Mouse (Mus musculus): ENCODE measurements around the gene Kcp. TPM values are rescaled to one million over a fixed set of nuclear protein-coding genes. Genes with fewer than 3 reads are reported as not detected.

Kcp gene
- polyA plus RNA-seq, 1 experiment from 2014 or later = 11.5 TPM

- Histone ChIP-seq H3K9ac (ENCODE audit: low read length) (peak overlapping the region; percentile 56), H3K27me3 (ENCODE audit: control insufficient read depth, insufficient read depth, low read depth, low read length) (peaks cover 21% of the 10 kb centered on the region), H3K4me1 (replicated peaks; ENCODE audit: control insufficient read depth, insufficient read depth, low read length) (peaks cover 23% of the 10 kb centered on the region), H3K4me2 (ENCODE audit: low read depth, low read length) (peak overlapping the region; percentile 94), H3K27ac (ENCODE audit: low read length) (peak overlapping the region; percentile 62), H3K36me3 (ENCODE audit: control insufficient read depth, insufficient read depth, low read length) (no peaks in the 10 kb centered on the region), H3K4me3 (ENCODE audit: low read length) (peak overlapping the region; percentile 65), H3K9me3 (ENCODE audit: control insufficient read depth, low read length) (no peaks in the 10 kb centered on the region)
- peak; percentile 74 for ATAC-seq (ENCODE audit: low read depth)
- 4% methylated on average over 13 of the region's 13 CpGs for WGBS
Observed at GRCm38 (mm10) chr6:29434911-29435691, 72.7 kb downstream of the Kcp start.

GRCm38 (mm10) chr6:29433804-29434795 is 73.7 kb downstream of the Kcp start:
- Histone ChIP-seq H3K36me3 (ENCODE audit: control insufficient read depth, insufficient read depth, low read length) (no peaks in the 10 kb centered on the region), H3K9ac (ENCODE audit: low read length) (peak overlapping the region; percentile 74), H3K4me2 (ENCODE audit: low read depth, low read length) (peak overlapping the region; percentile 94), H3K9me3 (ENCODE audit: control insufficient read depth, low read length) (no peaks in the 10 kb centered on the region), H3K4me1 (replicated peaks; ENCODE audit: control insufficient read depth, insufficient read depth, low read length) (peaks cover 23% of the 10 kb centered on the region), H3K27ac (ENCODE audit: low read length) (peak overlapping the region; percentile 45; the same call in 1 of the 2 replicates), H3K27me3 (ENCODE audit: control insufficient read depth, insufficient read depth, low read depth, low read length) (peaks cover 21% of the 10 kb centered on the region), H3K4me3 (ENCODE audit: low read length) (peak overlapping the region; percentile 65)
- WGBS = 7% methylated on average over 27 of the region's 27 CpGs
- no peak for ATAC-seq (ENCODE audit: low read depth)

GRCm38 (mm10) chr6:29433038-29433803 is 74.5 kb downstream of the Kcp start, which contains the start of gene Flnc:
Gene Flnc, plus strand, starts transcription at chr6:29433256.
- peak within 1 kb of the TSS; percentile 45; the same call in 1 of the 2 replicates for H3K27ac ChIP-seq (ENCODE audit: low read length)

GRCm38 (mm10) chr6:29432676-29433037 is 75.1 kb downstream of the Kcp start:
- Histone ChIP-seq H3K4me1 (replicated peaks; ENCODE audit: control insufficient read depth, insufficient read depth, low read length) (peaks cover 23% of the 10 kb centered on the region), H3K4me2 (ENCODE audit: low read depth, low read length) (peak overlapping the region; percentile 94), H3K27me3 (ENCODE audit: control insufficient read depth, insufficient read depth, low read depth, low read length) (peaks cover 21% of the 10 kb centered on the region), H3K9ac (ENCODE audit: low read length) (peak overlapping the region; percentile 74), H3K9me3 (ENCODE audit: control insufficient read depth, low read length) (no peaks in the 10 kb centered on the region), H3K27ac (ENCODE audit: low read length) (no peak overlapping the region), H3K4me3 (ENCODE audit: low read length) (peak overlapping the region; percentile 65), H3K36me3 (ENCODE audit: control insufficient read depth, insufficient read depth, low read length) (no peaks in the 10 kb centered on the region)
- no peak for ATAC-seq (ENCODE audit: low read depth)

More at GRCm38 (mm10) chr6:29433038-29433803, 74.5 kb downstream of the Kcp start, which contains the start of gene Flnc:
- Histone ChIP-seq H3K4me2 (ENCODE audit: low read depth, low read length) (peak within 1 kb of the TSS; percentile 94), H3K4me3 (ENCODE audit: low read length) (peak within 1 kb of the TSS; percentile 65), H3K36me3 (ENCODE audit: control insufficient read depth, insufficient read depth, low read length) (no peaks in the 10 kb centered on the region), H3K9ac (ENCODE audit: low read length) (peak within 1 kb of the TSS; percentile 74), H3K9me3 (ENCODE audit: control insufficient read depth, low read length) (no peaks in the 10 kb centered on the region), H3K27me3 (ENCODE audit: control insufficient read depth, insufficient read depth, low read depth, low read length) (peaks cover 21% of the 10 kb centered on the region), H3K4me1 (replicated peaks; ENCODE audit: control insufficient read depth, insufficient read depth, low read length) (peaks cover 23% of the 10 kb centered on the region)
- ATAC-seq (ENCODE audit: low read depth) = peak; percentile 28
- under 1% methylated on average over 46 of the region's 77 CpGs for WGBS

- H3K36me3 ChIP-seq (ENCODE audit: control insufficient read depth, insufficient read depth, low read length) = no peaks in the 10 kb centered on the region
- 21% methylated on average over 3 of the region's 3 CpGs for WGBS
- no peak overlapping the region for H3K4me2 ChIP-seq (ENCODE audit: low read depth, low read length)
- peaks cover 21% of the 10 kb centered on the region for H3K27me3 ChIP-seq (ENCODE audit: control insufficient read depth, insufficient read depth, low read depth, low read length)
- no peak overlapping the region for H3K27ac ChIP-seq (ENCODE audit: low read length)
- H3K4me1 ChIP-seq (replicated peaks; ENCODE audit: control insufficient read depth, insufficient read depth, low read length) = peaks cover 23% of the 10 kb centered on the region
- H3K9me3 ChIP-seq (ENCODE audit: control insufficient read depth, low read length) = no peaks in the 10 kb centered on the region
- no peak overlapping the region for H3K9ac ChIP-seq (ENCODE audit: low read length)
- H3K4me3 ChIP-seq (ENCODE audit: low read length) = no peak overlapping the region
- no peak for ATAC-seq (ENCODE audit: low read depth)
Observed at GRCm38 (mm10) chr6:29432156-29432555, 75.6 kb downstream of the Kcp start.

GRCm38 (mm10) chr6:29431473-29431872 is 76.3 kb downstream of the Kcp start:
- Histone ChIP-seq H3K27ac (ENCODE audit: low read length) (no peak overlapping the region), H3K4me2 (ENCODE audit: low read depth, low read length) (no peak overlapping the region), H3K4me1 (replicated peaks; ENCODE audit: control insufficient read depth, insufficient read depth, low read length) (peaks cover 21% of the 10 kb centered on the region), H3K9me3 (ENCODE audit: control insufficient read depth, low read length) (no peaks in the 10 kb centered on the region), H3K9ac (ENCODE audit: low read length) (no peak overlapping the region), H3K27me3 (ENCODE audit: control insufficient read depth, insufficient read depth, low read depth, low read length) (peaks cover 21% of the 10 kb centered on the region), H3K36me3 (ENCODE audit: control insufficient read depth, insufficient read depth, low read length) (no peaks in the 10 kb centered on the region), H3K4me3 (ENCODE audit: low read length) (no peak overlapping the region)
- 29% methylated on average over 5 of the region's 5 CpGs for WGBS
- no peak for ATAC-seq (ENCODE audit: low read depth)

- no peak for ATAC-seq (ENCODE audit: low read depth)
- Histone ChIP-seq H3K36me3 (ENCODE audit: control insufficient read depth, insufficient read depth, low read length) (no peaks in the 10 kb centered on the region), H3K9ac (ENCODE audit: low read length) (no peak overlapping the region), H3K4me3 (ENCODE audit: low read length) (no peak overlapping the region), H3K4me2 (ENCODE audit: low read depth, low read length) (no peak overlapping the region), H3K9me3 (ENCODE audit: control insufficient read depth, low read length) (no peaks in the 10 kb centered on the region), H3K27me3 (ENCODE audit: control insufficient read depth, insufficient read depth, low read depth, low read length) (peaks cover 21% of the 10 kb centered on the region), H3K27ac (ENCODE audit: low read length) (no peak overlapping the region), H3K4me1 (replicated peaks; ENCODE audit: control insufficient read depth, insufficient read depth, low read length) (peaks cover 15% of the 10 kb centered on the region)
- 55% methylated on average over 15 of the region's 15 CpGs for WGBS
Observed at GRCm38 (mm10) chr6:29430681-29431420, 76.9 kb downstream of the Kcp start.

- Histone ChIP-seq H3K9me3 (ENCODE audit: control insufficient read depth, low read length) (no peaks in the 10 kb centered on the region), H3K4me1 (replicated peaks; ENCODE audit: control insufficient read depth, insufficient read depth, low read length) (peaks cover 9% of the 10 kb centered on the region), H3K36me3 (ENCODE audit: control insufficient read depth, insufficient read depth, low read length) (no peaks in the 10 kb centered on the region), H3K4me3 (ENCODE audit: low read length) (no peak overlapping the region), H3K27me3 (ENCODE audit: control insufficient read depth, insufficient read depth, low read depth, low read length) (peaks cover 9% of the 10 kb centered on the region), H3K27ac (ENCODE audit: low read length) (no peak overlapping the region), H3K4me2 (ENCODE audit: low read depth, low read length) (no peak overlapping the region), H3K9ac (ENCODE audit: low read length) (no peak overlapping the region)
- 58% methylated on average over 4 of the region's 4 CpGs for WGBS
- ATAC-seq (ENCODE audit: low read depth) = no peak
Observed at GRCm38 (mm10) chr6:29428171-29428570, 79.6 kb downstream of the Kcp start.

Measured in lung, embryonic 16.5 days (tissue).